Mouse (Mus musculus) heart, postnatal 36 days (tissue): ENCODE results near the gene Dnmt3b. TPM values are rescaled to one million over a fixed set of nuclear protein-coding genes. Genes with fewer than 3 reads are reported as not detected.
A peak's percentile ranks its signal among the peaks of the same experiment; 100 is the strongest.
"Not testable (repeated sequence)": the region's sequence is repeated elsewhere in the genome, so short reads cannot be mapped to it uniquely, and the experiment has no call there.

Experiments
- DNase-seq, 2 experiments: peaks; one replicate each; pipeline ENCODE4 v3.0.0; 2021 to 2022
- intact Hi-C: fragments of 180-260 bp; cut with DNase I; formaldehyde crosslinking; loops from one replicate; pipeline ENCODE4 v1.15.1; 2025
- total RNA-seq, 2 experiments: library from RNA; stranded (reverse); gene quantifications; 2 replicates each; pipeline ENCODE4 v1.2.3; 2021

Gene Dnmt3b
- total RNA-seq, 2 experiments from 2014 or later, result 1.1 to 1.2 TPM

DNA sequence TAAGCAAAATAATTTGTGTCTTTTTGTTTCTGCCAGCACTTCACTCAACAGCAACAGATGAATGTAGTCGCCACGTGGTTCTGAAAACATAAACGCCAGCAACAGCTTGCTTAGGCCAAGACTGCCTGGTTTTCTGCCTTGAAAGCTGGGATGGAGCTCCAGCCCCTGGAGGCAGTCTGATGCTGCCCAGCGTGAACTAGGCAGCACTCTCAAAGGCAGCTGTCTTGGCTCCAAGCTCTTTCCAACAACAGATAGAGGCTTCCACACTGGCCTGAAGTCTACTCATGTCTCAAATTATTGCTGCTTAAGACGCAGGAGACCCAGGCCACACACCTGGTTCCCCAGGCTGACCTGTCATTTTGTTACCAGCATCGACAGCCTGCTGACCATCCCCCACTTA is 54.1 kb downstream of the Dnmt3b start:
- no peak for DNase-seq
- intact Hi-C loops, result no loop called here

GRCm38 (mm10) chr2:153710701-153711330 is 61.6 kb downstream of the Dnmt3b start:
- DNase-seq, result peak; percentile 6 to 21
- intact Hi-C loops, result loop anchor here (1.0 to 5.0 kb wide), 3 partner anchors 84 to 221 kb away; no protein-coding TSS in a partner anchor

DNA sequence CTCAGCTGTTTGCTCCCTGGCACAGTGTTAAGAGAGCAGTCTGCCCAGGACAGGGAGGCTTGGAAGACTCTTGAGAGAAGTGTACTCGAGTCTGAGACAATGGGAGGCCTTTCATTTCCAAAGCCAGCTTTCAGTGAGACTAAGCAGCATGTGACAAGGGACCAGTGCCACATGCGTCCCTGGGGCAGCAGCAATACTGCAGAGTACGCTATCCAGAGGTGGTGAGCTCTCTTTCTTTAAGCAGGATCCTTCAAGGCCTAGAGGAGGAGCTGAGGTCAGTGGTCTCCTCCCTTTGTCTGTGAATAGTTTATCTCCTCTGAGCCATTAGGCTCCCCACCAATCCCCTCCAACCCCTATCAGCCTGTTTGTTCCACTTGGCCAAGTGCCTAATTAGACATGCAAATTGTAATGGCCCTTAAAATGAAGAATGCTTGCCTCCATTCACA is 63.4 kb downstream of the Dnmt3b start:
- DNase-seq, result no peak
- intact Hi-C loops, result loop anchor here (5.0 kb wide), 1 partner anchor 220 kb away; no protein-coding TSS in a partner anchor

GRCm38 (mm10) chr2:153713227-153713626 is 64.0 kb downstream of the Dnmt3b start:
- peak in 1 of 2 experiments; percentile 8 for DNase-seq
- intact Hi-C loops, result loop anchor here (5.0 kb wide), 1 partner anchor 219 kb away; no protein-coding TSS in a partner anchor

- intact Hi-C loops, DNase-seq: not testable (repeated sequence)
Measured at GRCm38 (mm10) chr2:153717861-153718260, 68.6 kb downstream of the Dnmt3b start.

GRCm38 (mm10) chr2:153723098-153723497 is 73.8 kb downstream of the Dnmt3b start:
- intact Hi-C loops, result no loop called here
- DNase-seq, result no peak

- intact Hi-C loops, result no loop called here
- DNase-seq, result no peak
Measured at GRCm38 (mm10) chr2:153724424-153724823, 75.2 kb downstream of the Dnmt3b start.

DNA sequence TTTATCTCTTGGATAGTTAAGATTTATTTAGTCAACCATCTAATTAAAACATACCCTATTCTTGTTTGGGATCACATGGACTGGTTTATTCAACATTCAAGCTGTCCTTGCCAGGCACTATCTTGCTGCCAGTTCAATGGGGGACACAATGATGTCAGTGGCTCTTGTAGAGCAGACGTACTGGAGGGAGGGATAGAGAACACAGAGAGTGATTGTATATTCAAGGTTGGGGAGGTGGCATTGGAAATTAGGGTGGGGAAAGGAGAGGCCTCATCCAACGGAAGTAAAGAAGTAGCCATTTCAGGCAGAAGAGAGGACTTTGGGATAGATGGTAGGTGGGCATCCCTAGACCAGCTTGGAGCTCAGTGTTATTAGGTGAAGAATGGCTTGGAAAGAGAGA is 75.6 kb downstream of the Dnmt3b start:
- intact Hi-C loops, result no loop called here
- no peak for DNase-seq

DNA sequence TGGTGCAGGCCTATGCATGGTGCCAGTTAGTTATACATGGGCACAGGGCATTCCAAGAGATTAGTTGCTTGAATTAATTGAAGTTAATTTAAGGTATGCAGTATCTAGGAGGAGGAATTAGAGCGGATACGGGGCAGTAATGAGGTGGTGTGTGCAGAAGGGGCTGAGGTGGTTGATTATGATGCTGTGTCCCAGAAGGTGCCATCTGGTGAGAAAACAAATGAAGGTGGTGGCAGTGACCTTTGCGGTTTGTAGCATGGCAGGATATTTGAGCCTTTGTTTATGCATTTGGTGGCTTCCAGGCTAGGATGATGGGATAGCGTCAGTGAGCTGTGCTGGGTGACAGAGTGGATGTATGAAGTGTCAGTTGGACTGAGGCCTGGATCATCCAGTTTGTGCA is 76.0 kb downstream of the Dnmt3b start:
- intact Hi-C loops, result no loop called here

GRCm38 (mm10) chr2:153734033-153734432 is 84.8 kb downstream of the Dnmt3b start:
- DNase-seq, result no peak
- intact Hi-C loops, result no loop called here

More for the DNA sequence above, 76.0 kb downstream of the Dnmt3b start:
- no peak for DNase-seq

Other genes starting within 250 kb of the Dnmt3b start
- gene 4930404H24Rik, start 156.7 kb upstream of the Dnmt3b start, total RNA-seq, result not detected
- 1 to 10 TPM; 3.9 to 4.0 TPM for gene Nol4l, start 119.5 kb upstream of the Dnmt3b start, total RNA-seq
- gene Commd7, start 16.7 kb upstream of the Dnmt3b start, total RNA-seq, result 10 to 100 TPM; 11.0 to 12.2 TPM
- not detected for gene Dnmt3c, start 47.2 kb downstream of the Dnmt3b start, total RNA-seq
- 10 to 100 TPM; 51.4 to 57.7 TPM for gene Mapre1, start 91.8 kb downstream of the Dnmt3b start, total RNA-seq
- gene Efcab8, start 130.5 kb downstream of the Dnmt3b start, total RNA-seq, result not detected
- gene Sun5, start 221.6 kb downstream of the Dnmt3b start, total RNA-seq, result not detected
- gene Bpifb2, start 225.6 kb downstream of the Dnmt3b start, total RNA-seq, result not detected